Mouse (Mus musculus) cerebral cortex, adult 2 months (tissue): Measurements from ENCODE around the gene Hist1h2bn.

Experiments
- WGBS: fragments of 180-500 bp; shearing (Covaris S2); methylation state at CpG from one replicate; pipeline ENCODE4 v1.1.7; 2018; 5-methylcytosine and 5-hydroxymethylcytosine counted together

Hist1h2bn gene

GRCm38 (mm10) chr13:21753524-21754285, at the start of gene Hist1h2bn, which contains the start of gene Hist1h2ak:
Gene Hist1h2bn (plus strand): TSS chr13:21754123.
Gene Hist1h2ak (minus strand): TSS chr13:21753827.
- 1% methylated on average over 48 of the region's 50 CpGs for WGBS

GRCm38 (mm10) chr13:21706669-21707068, 47.3 kb upstream of the Hist1h2bn start:
- WGBS: 65% methylated on average over 4 of the region's 4 CpGs

DNA sequence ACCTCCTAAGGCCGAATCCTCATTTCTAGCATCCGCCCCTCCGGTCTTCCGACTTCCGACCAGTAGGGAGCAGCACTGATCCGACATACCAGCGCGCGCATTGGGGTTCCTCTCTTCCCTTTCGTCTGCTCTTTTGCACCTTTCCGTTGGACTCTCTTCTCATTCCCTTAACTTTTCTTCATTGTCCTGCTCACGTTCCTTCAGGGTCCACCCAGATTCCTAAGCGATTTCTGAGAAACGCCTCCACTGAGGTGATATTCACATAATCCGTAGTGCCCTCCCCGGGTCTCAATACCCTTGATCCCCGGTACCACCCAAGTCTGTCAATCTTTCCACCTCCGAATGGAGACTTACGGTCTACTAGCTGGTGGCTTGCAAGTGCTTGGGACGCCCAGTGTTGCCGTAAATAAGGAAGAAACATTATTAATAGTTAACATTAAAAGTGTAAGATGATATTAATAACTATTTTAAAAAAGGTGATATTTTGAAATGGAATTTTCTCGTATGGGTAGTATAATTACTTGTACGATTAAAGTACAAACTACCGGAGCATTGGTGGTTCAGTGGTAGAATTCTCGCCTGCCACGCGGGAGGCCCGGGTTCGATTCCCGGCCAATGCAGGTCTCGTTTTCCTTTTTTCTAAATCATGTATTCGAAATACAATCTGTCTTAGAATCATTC, 43.8 kb upstream of the Hist1h2bn start:
- WGBS: under 1% methylated on average over 32 of the region's 32 CpGs

DNA sequence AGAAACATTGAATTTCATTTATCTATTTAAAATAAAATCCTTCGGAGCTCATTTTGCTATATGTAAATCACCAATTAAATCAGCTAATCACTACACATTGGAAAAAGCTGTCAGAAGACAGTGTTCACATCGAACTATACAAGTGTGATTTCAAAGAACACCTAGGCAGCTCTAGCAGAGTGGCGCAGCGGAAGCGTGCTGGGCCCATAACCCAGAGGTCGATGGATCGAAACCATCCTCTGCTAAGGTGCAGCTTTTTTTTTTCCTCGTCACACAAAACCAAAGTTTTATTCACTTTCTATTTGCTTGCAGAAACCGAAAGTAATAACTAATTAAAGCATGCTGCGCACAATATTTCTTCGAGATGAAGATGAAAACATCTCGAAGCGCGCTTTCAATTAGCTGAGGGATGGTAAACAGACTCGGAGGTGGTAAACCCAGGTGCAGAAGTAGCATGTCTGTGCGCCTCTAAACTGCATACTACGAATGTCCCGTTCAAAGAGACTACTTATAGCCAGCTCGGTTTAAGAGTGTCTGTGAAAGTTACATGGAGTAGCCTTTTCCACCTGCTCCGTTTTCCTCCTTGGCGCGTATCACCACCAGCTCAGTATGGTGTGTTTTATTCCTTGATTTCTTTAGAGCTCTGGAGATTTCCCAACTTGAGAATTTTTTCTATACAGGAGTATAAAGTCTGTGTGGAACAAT, 43.0 kb upstream of the Hist1h2bn start:
- WGBS: 3% methylated on average over 22 of the region's 22 CpGs

- WGBS: 32% methylated on average over 4 of the region's 4 CpGs
These were observed 42.2 kb upstream of the Hist1h2bn start for GRCm38 (mm10) chr13:21711698-21712097.

- WGBS: under 1% methylated on average over 7 of the region's 7 CpGs
These were observed 39.2 kb upstream of the Hist1h2bn start for GRCm38 (mm10) chr13:21714725-21715124.

- WGBS: under 1% methylated on average over 22 of the region's 22 CpGs
These were observed 38.6 kb upstream of the Hist1h2bn start for GRCm38 (mm10) chr13:21715131-21715863.

GRCm38 (mm10) chr13:21715864-21716539, 37.9 kb upstream of the Hist1h2bn start, which contains the start of the genes Hist1h2bl and Hist1h2ai:
Gene Hist1h2bl (minus strand): TSS chr13:21716143.
Gene Hist1h2ai (plus strand): TSS chr13:21716422.
- WGBS: under 1% methylated on average over 35 of the region's 50 CpGs

- WGBS: 0% methylated on average over 15 of the region's 38 CpGs
These were observed 37.2 kb upstream of the Hist1h2bn start for GRCm38 (mm10) chr13:21716540-21717391.

GRCm38 (mm10) chr13:21717397-21718357, 36.2 kb upstream of the Hist1h2bn start, which contains the start of gene Hist1h3h:
Gene Hist1h3h (plus strand): TSS chr13:21717659.
- 4% methylated on average over 32 of the region's 56 CpGs for WGBS

GRCm38 (mm10) chr13:21718381-21719080, 35.4 kb upstream of the Hist1h2bn start:
- 80% methylated on average over 4 of the region's 4 CpGs for WGBS

GRCm38 (mm10) chr13:21721107-21721756, 32.7 kb upstream of the Hist1h2bn start:
- 3% methylated on average over 24 of the region's 44 CpGs for WGBS

- WGBS: under 1% methylated on average over 37 of the region's 37 CpGs
These were observed 32.1 kb upstream of the Hist1h2bn start, which contains the start of gene Hist1h2bm for GRCm38 (mm10) chr13:21721757-21722372. Gene Hist1h2bm (plus strand): TSS chr13:21722044.

DNA sequence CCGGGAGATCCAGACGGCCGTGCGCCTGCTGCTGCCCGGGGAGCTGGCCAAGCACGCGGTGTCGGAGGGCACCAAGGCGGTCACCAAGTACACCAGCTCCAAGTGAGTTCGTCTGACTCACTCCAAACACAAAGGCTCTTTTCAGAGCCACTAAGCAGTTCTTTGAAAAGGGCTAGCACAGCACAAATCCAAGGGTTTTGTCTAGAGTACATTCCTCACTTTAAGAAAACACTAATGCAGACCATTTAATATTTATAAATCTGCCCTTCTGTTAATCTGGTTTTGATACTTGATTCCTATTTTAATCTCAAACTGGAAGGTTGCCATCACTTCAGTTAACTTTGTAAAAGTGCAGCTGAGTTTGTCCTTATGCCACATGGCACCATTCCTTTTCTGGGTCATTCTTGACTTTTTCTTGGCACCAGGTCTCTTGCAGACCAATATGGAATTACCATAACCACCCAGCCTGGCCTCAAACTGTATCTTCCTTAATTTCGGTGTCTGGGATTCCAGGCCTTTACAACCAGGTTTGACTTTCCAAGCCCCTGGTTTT, 31.5 kb upstream of the Hist1h2bn start:
- whole genome bisulfite sequencing: 4% methylated on average over 11 of the region's 11 CpGs

- 39% methylated on average over 5 of the region's 5 CpGs for WGBS
These were observed 30.7 kb upstream of the Hist1h2bn start for GRCm38 (mm10) chr13:21722993-21723836.
